Mouse (Mus musculus) forebrain, embryonic 14.5 days (tissue): ENCODE measurements at regions not wholly inside any gene's neighbourhood (a gene's known extent, or its start where the extent isn't known, plus 50 kb on each side); places are given as distances from the start of the nearest gene placed in this dataset.

Source experiments
- ATAC-seq: fragments of 200-750 bp; cut with Nextera tagmentation; 2 replicates; pipeline ENCODE4 v1.8.0; 2017; ENCODE audit warnings: mild to moderate bottlenecking, moderate library complexity
- DNase-seq: peaks from one replicate; pipeline ENCODE4 v3.0.0-alpha.2; 2015; ENCODE audit warnings: low spot score
- H3K27ac ChIP-seq: fragments of 300-500 bp; sonication (generic); 2 replicates; pipeline ENCODE4 v1.5.1; 2014; ENCODE audit warnings: low read depth, mild to moderate bottlenecking, control low read depth, low read length, moderate library complexity
- H3K27me3 ChIP-seq: fragments of 300-500 bp; sonication (generic); replicated peaks from 2 replicates; pipeline ENCODE4 v1.6.1; 2014; ENCODE audit warnings: low read length, control low read depth, mixed read lengths; ENCODE audit not compliant: control insufficient read depth, insufficient read depth
- H3K36me3 ChIP-seq: fragments of 300-500 bp; sonication (generic); 2 replicates; pipeline ENCODE4 v1.6.1; 2014; ENCODE audit warnings: low read length, control low read depth; ENCODE audit not compliant: control insufficient read depth, insufficient read depth
- H3K4me1 ChIP-seq: fragments of 300-500 bp; sonication (generic); 2 replicates; pipeline ENCODE4 v1.6.1; 2014; ENCODE audit warnings: antibody characterized with exemption, low read length, control low read depth; ENCODE audit not compliant: control insufficient read depth, insufficient read depth
- H3K4me2 ChIP-seq: fragments of 300-500 bp; sonication (generic); 2 replicates; pipeline ENCODE4 v1.6.1; 2014; ENCODE audit warnings: mild to moderate bottlenecking, control low read depth, low read length
- H3K4me3 ChIP-seq: fragments of 300-500 bp; sonication (generic); 2 replicates; pipeline ENCODE4 v1.5.1; 2014; ENCODE audit warnings: low read depth, low read length, control low read depth
- H3K9ac ChIP-seq: fragments of 300-500 bp; sonication (generic); 2 replicates; pipeline ENCODE4 v1.6.1; 2014; ENCODE audit warnings: mild to moderate bottlenecking, low read length, control low read depth, moderate library complexity
- H3K9me3 ChIP-seq: fragments of 300-500 bp; sonication (generic); replicated peaks from 2 replicates; pipeline ENCODE4 v1.6.1; 2016; ENCODE audit warnings: low read length, control low read depth, mixed read lengths; ENCODE audit not compliant: control insufficient read depth
- WGBS: fragments of 180-500 bp; shearing (Covaris S2); extraction: QIAGEN DNeasy Blood & Tissue Kit; methylation state at CpG from one replicate; pipeline ENCODE4 v1.1.7; 2014; 5-methylcytosine and 5-hydroxymethylcytosine counted together

- H3K9ac ChIP-seq, result no peak overlapping the region
- H3K9me3 ChIP-seq, result no peaks in the 10 kb centered on the region
- H3K4me2 ChIP-seq, result no peak overlapping the region
- 69% methylated on average over 7 of the region's 7 CpGs for WGBS
- H3K36me3 ChIP-seq, result no peaks in the 10 kb centered on the region
- no peaks in the 10 kb centered on the region for H3K4me1 ChIP-seq
- peak; percentile 43 for DNase-seq
- H3K4me3 ChIP-seq, result no peak overlapping the region
- no peaks in the 10 kb centered on the region for H3K27me3 ChIP-seq
- peak; percentile 46; the same call in 1 of the 2 replicates for ATAC-seq
- H3K27ac ChIP-seq, result no peak overlapping the region
Observed at GRCm38 (mm10) chr12:69016705-69017306, 142.2 kb downstream of the Rps29 start.

GRCm38 (mm10) chr12:69005141-69005540 lies 153.8 kb downstream of the Rps29 start:
- no peak overlapping the region for H3K4me3 ChIP-seq
- DNase-seq, result no peak
- H3K36me3 ChIP-seq, result no peaks in the 10 kb centered on the region
- no peaks in the 10 kb centered on the region for H3K4me1 ChIP-seq
- no peak overlapping the region for H3K9ac ChIP-seq
- no peak overlapping the region for H3K4me2 ChIP-seq
- ATAC-seq, result no peak
- no peaks in the 10 kb centered on the region for H3K27me3 ChIP-seq
- no peaks in the 10 kb centered on the region for H3K9me3 ChIP-seq
- H3K27ac ChIP-seq, result no peak overlapping the region

DNA sequence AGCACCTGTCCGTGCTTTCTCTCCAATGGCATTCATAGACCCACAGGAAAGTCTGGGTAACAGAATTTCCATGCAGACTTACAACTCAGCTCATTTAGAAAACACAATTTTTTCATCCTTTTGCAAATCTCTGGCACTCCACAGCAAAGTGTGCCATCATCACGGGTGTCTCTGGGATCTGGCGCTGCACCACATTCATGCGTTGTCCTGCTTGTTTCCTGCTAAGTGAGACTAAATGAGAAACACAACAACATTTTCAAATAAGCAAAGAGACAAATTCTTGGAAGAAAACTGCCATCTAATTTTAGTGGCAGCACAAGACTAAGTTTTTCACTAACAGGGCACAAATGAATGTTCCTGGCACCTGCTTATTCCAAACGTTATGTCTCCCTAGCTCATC lies 156.9 kb downstream of the Rps29 start:
- ATAC-seq (no peak), DNase-seq (no peak)
- Histone ChIP-seq H3K36me3 (no peaks in the 10 kb centered on the region), H3K4me2 (no peak overlapping the region), H3K4me1 (no peaks in the 10 kb centered on the region), H3K9ac (no peak overlapping the region), H3K9me3 (no peaks in the 10 kb centered on the region), H3K27me3 (no peaks in the 10 kb centered on the region), H3K4me3 (no peak overlapping the region), H3K27ac (no peak overlapping the region)
- WGBS, result 83% methylated on average over 5 of the region's 5 CpGs

GRCm38 (mm10) chr12:68997259-68997658 lies 161.7 kb downstream of the Rps29 start:
- H3K4me3 ChIP-seq, result no peak overlapping the region
- DNase-seq, result peak; percentile 57
- 52% methylated on average over 6 of the region's 6 CpGs for WGBS

GRCm38 (mm10) chr12:68996740-68997139 lies 162.2 kb downstream of the Rps29 start:
- H3K9ac ChIP-seq, result no peak overlapping the region
- H3K4me1 ChIP-seq, result no peaks in the 10 kb centered on the region
- H3K4me2 ChIP-seq, result peak overlapping the region; percentile 21; the same call in 1 of the 2 replicates
- DNase-seq (peak; percentile 36), ATAC-seq (peak; percentile 40; the same call in 1 of the 2 replicates)
- 47% methylated on average over 12 of the region's 12 CpGs for WGBS
- no peaks in the 10 kb centered on the region for H3K27me3 ChIP-seq
- no peak overlapping the region for H3K4me3 ChIP-seq
- H3K9me3 ChIP-seq, result no peaks in the 10 kb centered on the region
- peak overlapping the region; percentile 49; the same call in 1 of the 2 replicates for H3K27ac ChIP-seq
- H3K36me3 ChIP-seq, result no peaks in the 10 kb centered on the region

More at GRCm38 (mm10) chr12:68997259-68997658, 161.7 kb downstream of the Rps29 start:
- Histone ChIP-seq H3K36me3 (no peaks in the 10 kb centered on the region), H3K4me2 (no peak overlapping the region; the same call in 1 of the 2 replicates), H3K27ac (no peak overlapping the region), H3K27me3 (no peaks in the 10 kb centered on the region), H3K9me3 (no peaks in the 10 kb centered on the region), H3K4me1 (no peaks in the 10 kb centered on the region), H3K9ac (no peak overlapping the region)
- ATAC-seq, result peak; percentile 66

DNA sequence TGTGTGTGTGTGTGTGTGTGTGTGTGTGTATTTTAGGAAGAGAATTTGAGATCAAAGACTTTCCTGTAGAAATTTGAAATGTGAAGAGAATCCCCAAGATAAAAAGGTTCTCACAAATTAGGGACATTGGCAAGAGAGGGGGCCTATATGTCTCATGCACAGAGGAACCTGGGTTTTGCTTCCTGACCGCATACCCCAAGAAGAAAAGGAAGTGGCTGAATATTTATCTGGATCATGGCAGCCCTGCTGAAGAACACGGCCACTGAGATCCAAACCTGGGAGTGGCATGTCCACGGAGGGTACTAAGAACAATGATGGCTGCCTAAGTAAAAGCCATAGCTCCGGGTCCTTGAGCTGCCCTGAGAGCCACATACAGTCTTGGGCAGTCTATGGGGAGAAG lies 178.3 kb downstream of the Rps29 start:
- no peak for ATAC-seq

DNA sequence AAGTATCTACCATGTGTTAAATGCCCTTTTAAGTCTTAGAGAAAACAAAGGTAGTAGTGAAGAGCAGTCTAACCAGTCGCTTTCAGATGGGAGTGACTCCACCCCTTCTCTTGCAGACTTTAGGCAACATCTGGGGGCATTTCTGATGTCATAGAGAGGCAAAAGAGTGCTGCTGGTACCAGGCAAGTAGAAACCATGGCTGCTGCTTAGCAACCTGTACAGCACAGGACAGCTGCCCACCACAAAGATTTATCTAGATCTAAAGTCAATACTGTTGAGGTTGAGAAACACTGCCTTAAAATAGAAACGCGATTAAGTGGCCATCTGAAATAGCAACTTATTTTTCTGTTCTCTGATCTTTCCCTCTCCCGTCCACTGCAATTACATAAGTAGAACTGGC lies 178.8 kb downstream of the Rps29 start:
- H3K4me3 ChIP-seq, result no peak overlapping the region
- H3K4me1 ChIP-seq, result no peaks in the 10 kb centered on the region
- no peak overlapping the region for H3K9ac ChIP-seq
- DNase-seq, result no peak
- no peaks in the 10 kb centered on the region for H3K36me3 ChIP-seq
- WGBS, result 82% methylated on average over 4 of the region's 4 CpGs
- H3K4me2 ChIP-seq, result no peak overlapping the region
- H3K9me3 ChIP-seq, result no peaks in the 10 kb centered on the region
- ATAC-seq, result no peak
- no peaks in the 10 kb centered on the region for H3K27me3 ChIP-seq
- no peak overlapping the region for H3K27ac ChIP-seq

More for the DNA sequence above, 178.3 kb downstream of the Rps29 start:
- 90% methylated on average over 4 of the region's 4 CpGs for WGBS
- H3K27ac ChIP-seq, result no peak overlapping the region
- no peaks in the 10 kb centered on the region for H3K9me3 ChIP-seq
- no peak for DNase-seq
- H3K4me3 ChIP-seq, result no peak overlapping the region
- H3K4me1 ChIP-seq, result no peaks in the 10 kb centered on the region
- H3K9ac ChIP-seq, result no peak overlapping the region
- no peaks in the 10 kb centered on the region for H3K36me3 ChIP-seq
- no peaks in the 10 kb centered on the region for H3K27me3 ChIP-seq
- H3K4me2 ChIP-seq, result no peak overlapping the region

GRCm38 (mm10) chr12:68979232-68979631 lies 179.8 kb downstream of the Rps29 start:
- Histone ChIP-seq H3K9ac (no peak overlapping the region), H3K36me3 (no peaks in the 10 kb centered on the region), H3K4me3 (no peak overlapping the region), H3K27ac (no peak overlapping the region), H3K9me3 (no peaks in the 10 kb centered on the region), H3K27me3 (no peaks in the 10 kb centered on the region), H3K4me1 (no peaks in the 10 kb centered on the region), H3K4me2 (no peak overlapping the region)
- 39% methylated on average over 3 of the region's 3 CpGs for WGBS
- ATAC-seq (no peak), DNase-seq (no peak)

DNA sequence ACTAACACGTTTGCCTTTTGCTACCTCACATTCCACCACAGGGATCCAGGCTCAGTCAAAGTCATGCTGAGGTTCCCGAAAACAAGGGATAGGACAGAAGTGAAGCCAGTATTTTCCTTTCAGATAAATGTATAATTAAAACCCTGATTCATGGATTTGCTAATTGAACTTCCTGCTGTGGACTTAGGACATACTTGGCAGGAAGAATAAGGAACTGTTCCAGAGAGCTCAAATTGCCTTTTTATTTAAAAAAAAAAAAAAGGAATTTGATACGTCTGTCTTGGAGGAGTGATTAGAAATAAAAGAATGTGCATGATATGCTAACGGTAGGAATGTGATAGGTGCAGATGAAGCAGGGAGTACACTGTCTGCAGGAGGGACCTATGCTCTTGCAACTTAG lies 181.7 kb downstream of the Rps29 start:
- DNase-seq, result peak; percentile 17
- Histone ChIP-seq H3K4me3 (no peak overlapping the region), H3K9me3 (no peaks in the 10 kb centered on the region), H3K4me1 (no peaks in the 10 kb centered on the region), H3K36me3 (no peaks in the 10 kb centered on the region), H3K4me2 (no peak overlapping the region), H3K27ac (no peak overlapping the region), H3K9ac (no peak overlapping the region), H3K27me3 (no peaks in the 10 kb centered on the region)
- no peak for ATAC-seq
- 37% methylated on average over 4 of the region's 4 CpGs for WGBS
